Mouse (Mus musculus): ENCODE measurements around the gene AF067061. TPM values are rescaled to one million over a fixed set of nuclear protein-coding genes. Genes with fewer than 3 reads are reported as not detected.

AF067061 gene
- polyA plus RNA-seq, 2 experiments, result not detected

DNA sequence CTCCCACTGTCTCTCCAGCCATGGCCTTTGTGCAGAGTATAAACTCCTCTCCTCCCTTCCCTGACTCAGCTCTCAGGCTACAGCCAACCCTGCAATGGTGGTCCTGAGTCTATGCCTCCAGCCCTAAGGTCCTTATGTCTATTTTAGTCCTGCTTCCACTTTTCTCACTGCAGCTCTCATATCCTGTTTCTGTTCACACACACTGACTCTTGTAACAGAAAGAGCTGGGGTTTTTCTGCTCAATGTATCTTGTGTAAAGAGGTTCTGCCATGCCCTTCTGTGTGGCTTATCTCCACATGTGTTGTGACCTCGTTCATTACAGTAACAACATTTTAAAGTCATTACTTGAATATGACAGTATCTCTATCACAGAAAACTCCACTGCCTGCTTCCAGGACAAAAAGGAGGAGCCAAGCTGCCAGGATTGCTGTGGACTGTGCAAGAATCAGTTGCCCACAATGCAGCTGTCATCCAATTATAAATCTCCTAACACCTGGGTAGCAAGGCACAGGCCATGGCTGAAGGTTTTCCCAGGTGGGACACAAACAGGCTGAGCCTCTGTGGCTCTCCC, 36.5 kb downstream of the AF067061 start:
- ATAC-seq (ENCODE audit: insufficient read depth) (no peak), DNase-seq (ENCODE audit: low read depth in 3 of 3, low spot score in 3 of 3) (no peak)
- Histone ChIP-seq H3K4me3 (ENCODE audit: insufficient read depth in 1 of 2, low read depth in 2 of 2, low read length in 2 of 2) (no peak overlapping the region), H3K4me2 (ENCODE audit: low read depth) (no peak overlapping the region), H3K27ac (no peak overlapping the region), H3K9me3 (ENCODE audit: control insufficient read depth, low read length) (no peaks in the 10 kb centered on the region), H3K4me1 (replicated peaks; ENCODE audit: control insufficient read depth in 2 of 2, insufficient read depth in 2 of 2, low read length in 1 of 2) (no peaks in the 10 kb centered on the region), H3K27me3 (ENCODE audit: control insufficient read depth, insufficient read depth, low read length) (no peaks in the 10 kb centered on the region), H3K36me3 (replicated peaks; ENCODE audit: control insufficient read depth, insufficient read depth, low read depth) (no peaks in the 10 kb centered on the region), H3K9ac (replicated peaks) (no peak overlapping the region)
- 23% methylated on average over 1 of the region's 1 CpGs for WGBS (ENCODE audit: insufficient replicate concordance)
- no peak for TF ChIP-seq EP300 (IDR thresholded peaks at IDR 0.05; ENCODE audit: low read depth)
- TF ChIP-seq CTCF (IDR thresholded peaks at IDR 0.05; ENCODE audit: low read depth), result no peak

DNA sequence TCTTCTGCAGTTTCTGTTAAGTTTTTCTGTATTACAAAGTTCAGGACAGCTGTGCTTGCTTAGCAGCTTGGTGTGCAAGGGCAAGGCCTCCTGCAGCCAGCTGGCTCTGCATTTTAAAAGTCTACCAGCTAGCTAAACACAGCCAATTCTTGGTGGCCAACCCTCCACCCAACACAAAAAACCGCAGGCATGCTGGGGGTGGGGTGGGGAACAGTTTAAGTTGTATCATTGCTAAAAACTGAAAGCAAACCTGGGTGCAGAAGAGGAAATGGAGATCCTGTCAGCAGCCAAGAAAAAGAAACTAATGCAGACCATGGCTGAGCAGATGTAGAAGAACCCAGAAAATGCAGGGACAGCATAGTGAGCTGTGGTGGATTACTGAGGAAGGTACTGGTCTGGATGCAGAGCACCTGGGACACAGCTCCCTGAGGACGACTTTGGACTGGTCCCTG, 37.1 kb downstream of the AF067061 start, which contains the start of gene BC147527:
BC147527 (plus strand) TSS at position 402 of the 452 bp plus-strand sequence.
- no peaks in the 10 kb centered on the region for H3K27me3 ChIP-seq (ENCODE audit: control insufficient read depth, insufficient read depth, low read length)
- H3K9ac ChIP-seq (replicated peaks), result no peak within 1 kb of the TSS
- H3K36me3 ChIP-seq (replicated peaks; ENCODE audit: control insufficient read depth, insufficient read depth, low read depth), result no peaks in the 10 kb centered on the region
- ATAC-seq (ENCODE audit: insufficient read depth), result no peak
- WGBS (ENCODE audit: insufficient replicate concordance), result 25% methylated on average over 2 of the region's 2 CpGs
- no peak for TF ChIP-seq EP300 (IDR thresholded peaks at IDR 0.05; ENCODE audit: low read depth)
- no peak within 1 kb of the TSS for H3K4me3 ChIP-seq (ENCODE audit: insufficient read depth in 1 of 2, low read depth in 2 of 2, low read length in 2 of 2)
- no peaks in the 10 kb centered on the region for H3K9me3 ChIP-seq (ENCODE audit: control insufficient read depth, low read length)
- H3K27ac ChIP-seq, result no peak within 1 kb of the TSS
- no peaks in the 10 kb centered on the region for H3K4me1 ChIP-seq (replicated peaks; ENCODE audit: control insufficient read depth in 2 of 2, insufficient read depth in 2 of 2, low read length in 1 of 2)
- no peak for DNase-seq (ENCODE audit: low read depth in 3 of 3, low spot score in 3 of 3)
- no peak within 1 kb of the TSS for H3K4me2 ChIP-seq (ENCODE audit: low read depth)

GRCm38 (mm10) chr13:120300853-120301252, 37.9 kb downstream of the AF067061 start:
- Histone ChIP-seq H3K4me2 (ENCODE audit: low read depth) (no peak overlapping the region), H3K4me1 (replicated peaks; ENCODE audit: control insufficient read depth in 2 of 2, insufficient read depth in 2 of 2, low read length in 1 of 2) (no peaks in the 10 kb centered on the region), H3K36me3 (replicated peaks; ENCODE audit: control insufficient read depth, insufficient read depth, low read depth) (no peaks in the 10 kb centered on the region), H3K4me3 (ENCODE audit: insufficient read depth in 1 of 2, low read depth in 2 of 2, low read length in 2 of 2) (no peak overlapping the region), H3K27ac (no peak overlapping the region), H3K9me3 (ENCODE audit: control insufficient read depth, low read length) (no peaks in the 10 kb centered on the region), H3K9ac (replicated peaks) (no peak overlapping the region), H3K27me3 (ENCODE audit: control insufficient read depth, insufficient read depth, low read length) (no peaks in the 10 kb centered on the region)
- WGBS (ENCODE audit: insufficient replicate concordance), result 47% methylated on average over 4 of the region's 4 CpGs
- TF ChIP-seq EP300 (IDR thresholded peaks at IDR 0.05; ENCODE audit: low read depth) (no peak), CTCF (IDR thresholded peaks at IDR 0.05; ENCODE audit: low read depth) (no peak)
- no peak for DNase-seq (ENCODE audit: low read depth in 3 of 3, low spot score in 3 of 3)
- ATAC-seq (ENCODE audit: insufficient read depth), result no peak

DNA sequence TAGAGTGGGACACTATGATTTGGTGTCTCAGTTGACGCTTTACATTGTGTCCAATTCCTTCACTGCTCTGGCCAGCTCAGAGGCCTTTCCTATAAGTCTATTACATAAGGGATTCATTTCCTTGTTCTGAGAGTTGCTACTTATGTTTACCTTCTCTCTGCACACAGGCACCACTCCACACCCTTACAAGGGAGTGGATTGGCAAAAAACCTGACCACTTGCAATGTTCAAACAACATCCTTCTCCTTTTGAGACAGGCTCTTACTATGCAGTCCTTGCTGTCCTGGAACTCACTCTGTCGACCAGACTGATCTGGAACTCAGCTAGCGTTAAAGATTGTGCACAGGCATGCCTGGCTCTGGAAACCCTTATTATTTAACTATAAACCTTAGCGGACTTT, 47.8 kb downstream of the AF067061 start:
- H3K9me3 ChIP-seq (ENCODE audit: control insufficient read depth, low read length), result no peaks in the 10 kb centered on the region
- H3K4me1 ChIP-seq (replicated peaks; ENCODE audit: control insufficient read depth in 2 of 2, insufficient read depth in 2 of 2, low read length in 1 of 2), result no peaks in the 10 kb centered on the region
- DNase-seq (ENCODE audit: low read depth in 3 of 3, low spot score in 3 of 3) (no peak), ATAC-seq (ENCODE audit: insufficient read depth) (no peak)
- no peaks in the 10 kb centered on the region for H3K36me3 ChIP-seq (replicated peaks; ENCODE audit: control insufficient read depth, insufficient read depth, low read depth)
- H3K9ac ChIP-seq (replicated peaks), result no peak overlapping the region
- no peak for TF ChIP-seq EP300 (IDR thresholded peaks at IDR 0.05; ENCODE audit: low read depth)
- TF ChIP-seq CTCF (IDR thresholded peaks at IDR 0.05; ENCODE audit: low read depth), result no peak
- no peak overlapping the region for H3K4me3 ChIP-seq (ENCODE audit: insufficient read depth in 1 of 2, low read depth in 2 of 2, low read length in 2 of 2)
- H3K27ac ChIP-seq, result no peak overlapping the region
- no peaks in the 10 kb centered on the region for H3K27me3 ChIP-seq (ENCODE audit: control insufficient read depth, insufficient read depth, low read length)
- no peak overlapping the region for H3K4me2 ChIP-seq (ENCODE audit: low read depth)
- WGBS (ENCODE audit: insufficient replicate concordance), result 50% methylated on average over 4 of the region's 4 CpGs

GRCm38 (mm10) chr13:120313584-120313983, 50.7 kb downstream of the AF067061 start:
- no peak for ATAC-seq (ENCODE audit: insufficient read depth)
- Histone ChIP-seq H3K36me3 (replicated peaks; ENCODE audit: control insufficient read depth, insufficient read depth, low read depth) (no peaks in the 10 kb centered on the region), H3K4me2 (ENCODE audit: low read depth) (no peak overlapping the region), H3K27me3 (ENCODE audit: control insufficient read depth, insufficient read depth, low read length) (no peaks in the 10 kb centered on the region), H3K27ac (no peak overlapping the region), H3K4me3 (ENCODE audit: insufficient read depth in 1 of 2, low read depth in 2 of 2, low read length in 2 of 2) (no peak overlapping the region), H3K4me1 (replicated peaks; ENCODE audit: control insufficient read depth in 2 of 2, insufficient read depth in 2 of 2, low read length in 1 of 2) (no peaks in the 10 kb centered on the region), H3K9me3 (ENCODE audit: control insufficient read depth, low read length) (no peaks in the 10 kb centered on the region), H3K9ac (replicated peaks) (no peak overlapping the region)
- TF ChIP-seq CTCF (IDR thresholded peaks at IDR 0.05; ENCODE audit: low read depth), result peak; percentile 44
- TF ChIP-seq EP300 (IDR thresholded peaks at IDR 0.05; ENCODE audit: low read depth), result no peak
- DNase-seq (ENCODE audit: low read depth in 3 of 3, low spot score in 3 of 3), result no peak
- 31% methylated on average over 14 of the region's 14 CpGs for WGBS (ENCODE audit: insufficient replicate concordance)

Other genes with a start within 250 kb of the AF067061 start
- gene Gm36079, start 236.1 kb upstream of the AF067061 start, polyA plus RNA-seq (2012; rRNA removed), result not detected in 2 replicates
- not detected in 2 replicates for gene Gm36079, start 236.1 kb upstream of the AF067061 start, polyA plus RNA-seq (2014; fragmentation: Nextera tagmentation; extraction: Ambion mirVana)
- gene Gm21188, start 210.9 kb upstream of the AF067061 start, polyA plus RNA-seq (2012; rRNA removed), result 0.06 and 0.08 TPM in 2 replicates
- gene Gm21188, start 210.9 kb upstream of the AF067061 start, polyA plus RNA-seq (2014; fragmentation: Nextera tagmentation; extraction: Ambion mirVana), result 0.34 TPM in 1 of 2 replicates, not detected in the other
- gene Gm20767, start 122.9 kb upstream of the AF067061 start, polyA plus RNA-seq (2012; rRNA removed), result not detected in 2 replicates
- not detected in 2 replicates for gene Gm20767, start 122.9 kb upstream of the AF067061 start, polyA plus RNA-seq (2014; fragmentation: Nextera tagmentation; extraction: Ambion mirVana)
- not detected in 2 replicates for gene Gm21818, start 90.7 kb upstream of the AF067061 start, polyA plus RNA-seq (2012; rRNA removed)
- not detected in 2 replicates for gene Gm21818, start 90.7 kb upstream of the AF067061 start, polyA plus RNA-seq (2014; fragmentation: Nextera tagmentation; extraction: Ambion mirVana)
- not detected in 2 replicates for gene Gm21762, start 47.2 kb upstream of the AF067061 start, polyA plus RNA-seq (2012; rRNA removed)
- gene Gm21762, start 47.2 kb upstream of the AF067061 start, polyA plus RNA-seq (2014; fragmentation: Nextera tagmentation; extraction: Ambion mirVana), result not detected in 2 replicates
- gene Gm21731, start 24.0 kb upstream of the AF067061 start, polyA plus RNA-seq (2012; rRNA removed), result not detected in 2 replicates
- not detected in 2 replicates for gene Gm21731, start 24.0 kb upstream of the AF067061 start, polyA plus RNA-seq (2014; fragmentation: Nextera tagmentation; extraction: Ambion mirVana)
- 0.17 and 0.36 TPM in 2 replicates for gene BC147527, start 37.3 kb downstream of the AF067061 start, polyA plus RNA-seq (2012; rRNA removed)
- 0.29 and 0.44 TPM in 2 replicates for gene BC147527, start 37.3 kb downstream of the AF067061 start, polyA plus RNA-seq (2014; fragmentation: Nextera tagmentation; extraction: Ambion mirVana)
- gene Tcstv3, start 53.8 kb downstream of the AF067061 start, polyA plus RNA-seq (2012; rRNA removed), result not detected in 2 replicates
- gene Tcstv3, start 53.8 kb downstream of the AF067061 start, polyA plus RNA-seq (2014; fragmentation: Nextera tagmentation; extraction: Ambion mirVana), result not detected in 2 replicates